Comparison of ENCODE assay signal across 17 mouse cellular contexts in genomic region chr1:56845523-56846118, GRCm38 (mm10).
DNase-seq lines count a peak whose midpoint lies in the region; ATAC-seq and TF ChIP-seq lines count a peak whose summit lies in the region.
"Had no signal": no experiment of that assay in that cellular context is flagged by ENCODE, and none has a peak within 500 bp of the region (broad histone marks: within the 10 kb centered on the region; RNA-seq: fewer than 3 reads in every experiment).

No protein-coding gene starts in this region.

- H3K27ac ChIP-seq in heart, embryonic 10.5 days, result no peak overlapping the region
- no peak overlapping the region for H3K27ac ChIP-seq in midbrain, embryonic 13.5 days
- H3K27ac ChIP-seq in midbrain, postnatal 0 days (ENCODE audit: low read depth, low read length), result no peak overlapping the region
- H3K27ac ChIP-seq in hindbrain, embryonic 14.5 days, result no peak overlapping the region
- H3K27ac ChIP-seq in hindbrain, postnatal 0 days, result no peak overlapping the region
- H3K27ac ChIP-seq in liver, embryonic 11.5 days (ENCODE audit: low read depth, low read length), result no peak overlapping the region
- H3K27ac ChIP-seq: embryonic facial prominence, embryonic 10.5 days; forebrain, embryonic 13.5 days; heart, embryonic 13.5 days had no signal

- H3K4me3 ChIP-seq in heart, embryonic 10.5 days, result no peak overlapping the region
- H3K4me3 ChIP-seq in midbrain, embryonic 13.5 days (replicated peaks), result no peak overlapping the region
- H3K4me3 ChIP-seq in midbrain, postnatal 0 days (ENCODE audit: low read depth, low read length), result no peak overlapping the region
- H3K4me3 ChIP-seq in hindbrain, embryonic 14.5 days (replicated peaks; ENCODE audit: low read length), result no peak overlapping the region
- no peak overlapping the region for H3K4me3 ChIP-seq in hindbrain, postnatal 0 days (ENCODE audit: low read length)
- no peak overlapping the region for H3K4me3 ChIP-seq in liver, embryonic 11.5 days (ENCODE audit: low read depth, low read length)
- H3K4me3 ChIP-seq: embryonic facial prominence, embryonic 10.5 days; forebrain, embryonic 13.5 days; heart, embryonic 13.5 days had no signal

- no peaks in the 10 kb centered on the region for H3K36me3 ChIP-seq in heart, embryonic 10.5 days
- H3K36me3 ChIP-seq in midbrain, embryonic 13.5 days, result no peaks in the 10 kb centered on the region
- H3K36me3 ChIP-seq in midbrain, postnatal 0 days (ENCODE audit: insufficient read depth, low read length), result no peaks in the 10 kb centered on the region
- H3K36me3 ChIP-seq in hindbrain, embryonic 14.5 days (replicated peaks; ENCODE audit: control insufficient read depth, insufficient read depth), result no peaks in the 10 kb centered on the region
- no peaks in the 10 kb centered on the region for H3K36me3 ChIP-seq in hindbrain, postnatal 0 days (ENCODE audit: insufficient read depth, low read length)
- no peaks in the 10 kb centered on the region for H3K36me3 ChIP-seq in liver, embryonic 11.5 days (ENCODE audit: control insufficient read depth, insufficient read depth, low read length)
- H3K36me3 ChIP-seq: heart, embryonic 13.5 days had no signal

- WGBS in heart, embryonic 10.5 days, result 86% methylated on average over 8 of the region's 8 CpGs
- 69% methylated on average over 8 of the region's 8 CpGs for whole genome bisulfite sequencing in midbrain, embryonic 13.5 days
- 69% methylated on average over 8 of the region's 8 CpGs for WGBS in midbrain, postnatal 0 days
- 43% methylated on average over 8 of the region's 8 CpGs for WGBS in hindbrain, embryonic 14.5 days
- 52% methylated on average over 8 of the region's 8 CpGs for WGBS in hindbrain, postnatal 0 days
- 81% methylated on average over 8 of the region's 8 CpGs for WGBS in liver, embryonic 11.5 days

- H3K4me2 ChIP-seq in midbrain, embryonic 13.5 days (replicated peaks), result 0 out of 2 replicates have a peak overlapping the region, but pooled peaks have one; percentile 36
- H3K4me2 ChIP-seq in midbrain, postnatal 0 days (ENCODE audit: low read depth, low read length, poor library complexity, severe bottlenecking), result no peak overlapping the region
- 0 out of 2 replicates have a peak overlapping the region, but pooled peaks have one; percentile 26 for H3K4me2 ChIP-seq in hindbrain, embryonic 14.5 days (replicated peaks)
- H3K4me2 ChIP-seq in hindbrain, postnatal 0 days (ENCODE audit: low read depth, low read length), result no peak overlapping the region; the same call in 1 of the 2 replicates
- H3K4me2 ChIP-seq in liver, embryonic 11.5 days, result no peak overlapping the region
- H3K4me2 ChIP-seq: forebrain, embryonic 13.5 days; heart, embryonic 13.5 days had no signal

- no peaks in the 10 kb centered on the region for H3K9me3 ChIP-seq in heart, embryonic 10.5 days
- H3K9me3 ChIP-seq in midbrain, embryonic 13.5 days, result no peaks in the 10 kb centered on the region
- H3K9me3 ChIP-seq in midbrain, postnatal 0 days (ENCODE audit: low read length), result no peaks in the 10 kb centered on the region
- no peaks in the 10 kb centered on the region for H3K9me3 ChIP-seq in hindbrain, embryonic 14.5 days (ENCODE audit: control insufficient read depth, low read length)
- H3K9me3 ChIP-seq in hindbrain, postnatal 0 days (ENCODE audit: low read length), result no peaks in the 10 kb centered on the region
- H3K9me3 ChIP-seq in liver, embryonic 11.5 days (ENCODE audit: control insufficient read depth, low read length), result no peaks in the 10 kb centered on the region
- H3K9me3 ChIP-seq: embryonic facial prominence, embryonic 10.5 days; forebrain, embryonic 13.5 days; heart, embryonic 13.5 days had no signal

- H3K9ac ChIP-seq in midbrain, embryonic 13.5 days (replicated peaks), result no peak overlapping the region
- H3K9ac ChIP-seq in midbrain, postnatal 0 days (replicated peaks; ENCODE audit: low read length, poor library complexity, severe bottlenecking), result no peak overlapping the region
- no peak overlapping the region for H3K9ac ChIP-seq in hindbrain, embryonic 14.5 days
- no peak overlapping the region for H3K9ac ChIP-seq in hindbrain, postnatal 0 days (replicated peaks; ENCODE audit: low read length)
- H3K9ac ChIP-seq in liver, embryonic 11.5 days (ENCODE audit: low read depth, low read length), result no peak overlapping the region
- H3K9ac ChIP-seq: forebrain, embryonic 13.5 days; forebrain, postnatal 0 days; heart, embryonic 13.5 days had no signal

- H3K27me3 ChIP-seq in heart, embryonic 10.5 days (ENCODE audit: insufficient read depth, poor library complexity, severe bottlenecking), result no peaks in the 10 kb centered on the region
- no peaks in the 10 kb centered on the region for H3K27me3 ChIP-seq in midbrain, embryonic 13.5 days
- H3K27me3 ChIP-seq in midbrain, postnatal 0 days (ENCODE audit: insufficient read depth, low read length), result no peaks in the 10 kb centered on the region
- no peaks in the 10 kb centered on the region for H3K27me3 ChIP-seq in hindbrain, embryonic 14.5 days (ENCODE audit: control insufficient read depth, insufficient read depth, low read length)
- H3K27me3 ChIP-seq in hindbrain, postnatal 0 days (ENCODE audit: insufficient read depth, low read length), result no peaks in the 10 kb centered on the region
- H3K27me3 ChIP-seq in liver, embryonic 11.5 days (replicated peaks; ENCODE audit: control insufficient read depth, insufficient read depth, low read length), result no peaks in the 10 kb centered on the region
- H3K27me3 ChIP-seq: forebrain, embryonic 13.5 days; heart, embryonic 13.5 days had no signal

- 0 out of 2 replicates have a peak, but pooled peaks have one; percentile 32 for ATAC-seq in midbrain, embryonic 13.5 days
- no peak for ATAC-seq in midbrain, postnatal 0 days (ENCODE audit: low FRiP score)
- no peak for ATAC-seq in hindbrain, embryonic 14.5 days (ENCODE audit: low FRiP score)
- ATAC-seq in hindbrain, postnatal 0 days, result peak; percentile 29; the same call in 1 of the 2 replicates
- ATAC-seq in liver, embryonic 11.5 days (replicated peaks; ENCODE audit: low FRiP score), result no peak
- ATAC-seq: forebrain, embryonic 13.5 days; forebrain, postnatal 0 days; intestine, embryonic 16.5 days had no signal

- TF ChIP-seq CTCF in midbrain, postnatal 0 days (IDR thresholded peaks at IDR 0.05), result no peak
- TF ChIP-seq CTCF in hindbrain, postnatal 0 days (IDR thresholded peaks at IDR 0.05; ENCODE audit: low read depth), result no peak

- peak; percentile 34 for DNase-seq in heart, adult 11 months
- no peak for DNase-seq in heart, embryonic 10.5 days (ENCODE audit: low spot score)
- no peak for DNase-seq in midbrain, postnatal 0 days (ENCODE audit: low spot score)
- DNase-seq in hindbrain, embryonic 14.5 days (ENCODE audit: low spot score), result no peak
- no peak for DNase-seq in hindbrain, postnatal 0 days (ENCODE audit: low spot score)
- no peak for DNase-seq in liver, embryonic 11.5 days (ENCODE audit: low spot score)
- DNase-seq: adrenal gland, adult 2 months; adrenal gland, postnatal 25 days; cerebellum, adult 9-10 months; forebrain, postnatal 0 days; gastrocnemius, postnatal 14 days; heart, postnatal 36 days had no signal

- no peaks in the 10 kb centered on the region for H3K4me1 ChIP-seq in heart, embryonic 10.5 days
- peaks cover 16% of the 10 kb centered on the region for H3K4me1 ChIP-seq in midbrain, embryonic 13.5 days (replicated peaks)
- no peaks in the 10 kb centered on the region for H3K4me1 ChIP-seq in midbrain, postnatal 0 days (ENCODE audit: insufficient read depth, low read length)
- H3K4me1 ChIP-seq in hindbrain, embryonic 14.5 days (replicated peaks; ENCODE audit: control insufficient read depth, insufficient read depth, low read length), result peaks cover 14% of the 10 kb centered on the region
- no peaks in the 10 kb centered on the region for H3K4me1 ChIP-seq in hindbrain, postnatal 0 days (ENCODE audit: insufficient read depth, low read length)
- no peaks in the 10 kb centered on the region for H3K4me1 ChIP-seq in liver, embryonic 11.5 days (replicated peaks; ENCODE audit: control insufficient read depth, insufficient read depth, low read length)
- H3K4me1 ChIP-seq: forebrain, embryonic 13.5 days; heart, embryonic 13.5 days had no signal

Comparison
In these comparisons a context has a peak if more than half of its experiments do, and no peak if none do; other contexts are left out.
1. ATAC-seq: peak in midbrain, embryonic 13.5 days (single experiment) and hindbrain, postnatal 0 days (single experiment); none in midbrain, postnatal 0 days (single experiment), hindbrain, embryonic 14.5 days (single experiment) and liver, embryonic 11.5 days (single experiment).
2. H3K4me2 ChIP-seq: peak in midbrain, embryonic 13.5 days (single experiment) and hindbrain, embryonic 14.5 days (single experiment); none in midbrain, postnatal 0 days (single experiment), hindbrain, postnatal 0 days (single experiment) and liver, embryonic 11.5 days (single experiment).